Mouse (Mus musculus) left cerebral cortex, adult 11 months (tissue): ENCODE data around the gene Sufu.

Experiments used
- DNase-seq: peaks from one replicate; pipeline ENCODE4 v3.0.0; 2022; ENCODE audit warnings: low spot score

The Sufu gene

GRCm38 (mm10) chr19:46499836-46500580, 103.3 kb downstream of the Sufu start:
- DNase-seq: peak; percentile 98

GRCm38 (mm10) chr19:46500581-46501341, 104.1 kb downstream of the Sufu start:
- no peak for DNase-seq

GRCm38 (mm10) chr19:46501401-46502068, 104.8 kb downstream of the Sufu start, which contains the start of gene Trim8:
Trim8 (plus strand) TSS chr19:46501702.
- DNase-seq: peak; percentile 69

GRCm38 (mm10) chr19:46502069-46502455, 105.4 kb downstream of the Sufu start:
- DNase-seq: no peak

- peak; percentile 69 for DNase-seq
These were observed 105.9 kb downstream of the Sufu start for GRCm38 (mm10) chr19:46502471-46503166.

GRCm38 (mm10) chr19:46503351-46504084, 106.8 kb downstream of the Sufu start:
- no peak for DNase-seq

GRCm38 (mm10) chr19:46504085-46504552, 107.4 kb downstream of the Sufu start:
- no peak for DNase-seq

GRCm38 (mm10) chr19:46504822-46505417, 108.2 kb downstream of the Sufu start:
- no peak for DNase-seq

GRCm38 (mm10) chr19:46505646-46506371, 109.1 kb downstream of the Sufu start:
- DNase-seq: no peak

- DNase-seq: no peak
These were observed 109.6 kb downstream of the Sufu start for GRCm38 (mm10) chr19:46506372-46506717.

GRCm38 (mm10) chr19:46507181-46507581, 110.5 kb downstream of the Sufu start:
- DNase-seq: no peak

GRCm38 (mm10) chr19:46507806-46508205, 111.1 kb downstream of the Sufu start:
- no peak for DNase-seq

- DNase-seq: no peak
These were observed 112.0 kb downstream of the Sufu start for GRCm38 (mm10) chr19:46508738-46509137.

- DNase-seq: no peak
These were observed 112.5 kb downstream of the Sufu start for GRCm38 (mm10) chr19:46509202-46509601.

- DNase-seq: no peak
These were observed 113.0 kb downstream of the Sufu start for GRCm38 (mm10) chr19:46509736-46510135.

GRCm38 (mm10) chr19:46510401-46510800, 113.7 kb downstream of the Sufu start:
- no peak for DNase-seq

GRCm38 (mm10) chr19:46510824-46511223, 114.1 kb downstream of the Sufu start:
- no peak for DNase-seq

GRCm38 (mm10) chr19:46511263-46511662, 114.6 kb downstream of the Sufu start:
- no peak for DNase-seq

GRCm38 (mm10) chr19:46514387-46514786, 117.7 kb downstream of the Sufu start:
- no peak for DNase-seq

- no peak for DNase-seq
These were observed 118.7 kb downstream of the Sufu start for GRCm38 (mm10) chr19:46515287-46515821.
